Mouse (Mus musculus): ENCODE measurements around the gene Slc4a1. TPM values are rescaled to one million over a fixed set of nuclear protein-coding genes. Genes with fewer than 3 reads are reported as not detected.

Gene Slc4a1
- polyA plus RNA-seq, 1 experiment from 2014 or later: 22.6 TPM

GRCm38 (mm10) chr11:102406900-102407833, 41.2 kb upstream of the Slc4a1 start:
- Histone ChIP-seq H3K4me1 (replicated peaks) (peaks cover 14% of the 10 kb centered on the region), H3K9ac (replicated peaks) (peak overlapping the region; percentile 84), H3K27ac (peak overlapping the region; percentile 87), H3K27me3 (peaks cover 4% of the 10 kb centered on the region), H3K9me3 (no peaks in the 10 kb centered on the region), H3K4me2 (peak overlapping the region; percentile 88), H3K4me3 (replicated peaks) (peak overlapping the region; percentile 79), H3K36me3 (peaks cover 32% of the 10 kb centered on the region)
- under 1% methylated on average over 80 of the region's 85 CpGs for WGBS
- peak; percentile 60 for ATAC-seq (ENCODE audit: insufficient number of reproducible peaks, insufficient read depth, low FRiP score, low TSS enrichment, low read depth)

GRCm38 (mm10) chr11:102406401-102406800, 40.4 kb upstream of the Slc4a1 start:
- Histone ChIP-seq H3K4me3 (replicated peaks) (peak overlapping the region; percentile 79), H3K9me3 (no peaks in the 10 kb centered on the region), H3K4me1 (replicated peaks) (peaks cover 14% of the 10 kb centered on the region), H3K27me3 (peaks cover 12% of the 10 kb centered on the region), H3K36me3 (peaks cover 37% of the 10 kb centered on the region), H3K4me2 (peak overlapping the region; percentile 88), H3K27ac (peak overlapping the region; percentile 87), H3K9ac (replicated peaks) (peak overlapping the region; percentile 84)
- no peak for ATAC-seq (ENCODE audit: insufficient number of reproducible peaks, insufficient read depth, low FRiP score, low TSS enrichment, low read depth)
- 11% methylated on average over 3 of the region's 3 CpGs for WGBS

GRCm38 (mm10) chr11:102405544-102406285, 39.7 kb upstream of the Slc4a1 start:
- Histone ChIP-seq H3K9ac (replicated peaks) (peak overlapping the region; percentile 84; the same call in 1 of the 2 replicates), H3K9me3 (no peaks in the 10 kb centered on the region), H3K4me2 (peak overlapping the region; percentile 88), H3K36me3 (peaks cover 37% of the 10 kb centered on the region), H3K4me3 (replicated peaks) (peak overlapping the region; percentile 79; the same call in 1 of the 2 replicates), H3K4me1 (replicated peaks) (peaks cover 14% of the 10 kb centered on the region), H3K27ac (no peak overlapping the region), H3K27me3 (peaks cover 18% of the 10 kb centered on the region)
- ATAC-seq (ENCODE audit: insufficient number of reproducible peaks, insufficient read depth, low FRiP score, low TSS enrichment, low read depth): no peak
- WGBS: 85% methylated on average over 11 of the region's 11 CpGs

- Histone ChIP-seq H3K4me1 (replicated peaks) (peaks cover 22% of the 10 kb centered on the region), H3K27me3 (peaks cover 32% of the 10 kb centered on the region), H3K27ac (no peak overlapping the region), H3K4me2 (no peak overlapping the region), H3K4me3 (replicated peaks) (no peak overlapping the region), H3K36me3 (peaks cover 37% of the 10 kb centered on the region), H3K9ac (replicated peaks) (no peak overlapping the region), H3K9me3 (no peaks in the 10 kb centered on the region)
- 86% methylated on average over 18 of the region's 18 CpGs for WGBS
- ATAC-seq (ENCODE audit: insufficient number of reproducible peaks, insufficient read depth, low FRiP score, low TSS enrichment, low read depth): no peak
Observed at GRCm38 (mm10) chr11:102404161-102405010, 38.4 kb upstream of the Slc4a1 start.

GRCm38 (mm10) chr11:102403657-102404056, 37.7 kb upstream of the Slc4a1 start:
- H3K4me3 ChIP-seq (replicated peaks): no peak overlapping the region
- ATAC-seq (ENCODE audit: insufficient number of reproducible peaks, insufficient read depth, low FRiP score, low TSS enrichment, low read depth): no peak
- H3K4me2 ChIP-seq: no peak overlapping the region
- H3K36me3 ChIP-seq: peaks cover 37% of the 10 kb centered on the region
- 0 out of 2 replicates have a peak overlapping the region, but pooled peaks have one; percentile 31 for H3K9ac ChIP-seq (replicated peaks)
- H3K27me3 ChIP-seq: peaks cover 39% of the 10 kb centered on the region
- H3K9me3 ChIP-seq: no peaks in the 10 kb centered on the region
- peaks cover 24% of the 10 kb centered on the region for H3K4me1 ChIP-seq (replicated peaks)
- WGBS: 92% methylated on average over 11 of the region's 11 CpGs
- no peak overlapping the region for H3K27ac ChIP-seq

GRCm38 (mm10) chr11:102401898-102402500, 36.0 kb upstream of the Slc4a1 start:
- H3K4me2 ChIP-seq: no peak overlapping the region
- H3K27me3 ChIP-seq: peaks cover 56% of the 10 kb centered on the region
- no peak for ATAC-seq (ENCODE audit: insufficient number of reproducible peaks, insufficient read depth, low FRiP score, low TSS enrichment, low read depth)
- H3K9ac ChIP-seq (replicated peaks): no peak overlapping the region
- no peak overlapping the region for H3K4me3 ChIP-seq (replicated peaks)
- H3K9me3 ChIP-seq: no peaks in the 10 kb centered on the region
- peaks cover 37% of the 10 kb centered on the region for H3K36me3 ChIP-seq
- no peak overlapping the region for H3K27ac ChIP-seq
- H3K4me1 ChIP-seq (replicated peaks): peaks cover 24% of the 10 kb centered on the region
- WGBS: 59% methylated on average over 12 of the region's 12 CpGs

GRCm38 (mm10) chr11:102400513-102401084, 34.6 kb upstream of the Slc4a1 start:
- Histone ChIP-seq H3K4me2 (no peak overlapping the region), H3K9me3 (no peaks in the 10 kb centered on the region), H3K9ac (replicated peaks) (no peak overlapping the region; the same call in 1 of the 2 replicates), H3K36me3 (peaks cover 36% of the 10 kb centered on the region), H3K4me3 (replicated peaks) (no peak overlapping the region), H3K4me1 (replicated peaks) (peaks cover 13% of the 10 kb centered on the region), H3K27ac (no peak overlapping the region), H3K27me3 (peaks cover 69% of the 10 kb centered on the region)
- 23% methylated on average over 12 of the region's 12 CpGs for WGBS
- no peak for ATAC-seq (ENCODE audit: insufficient number of reproducible peaks, insufficient read depth, low FRiP score, low TSS enrichment, low read depth)

GRCm38 (mm10) chr11:102399610-102400072, 33.6 kb upstream of the Slc4a1 start:
- H3K27me3 ChIP-seq: peaks cover 78% of the 10 kb centered on the region
- 2% methylated on average over 34 of the region's 34 CpGs for WGBS
- H3K27ac ChIP-seq: no peak overlapping the region
- peak overlapping the region; percentile 35 for H3K9ac ChIP-seq (replicated peaks)
- peak overlapping the region; percentile 59 for H3K4me2 ChIP-seq
- H3K4me3 ChIP-seq (replicated peaks): peak overlapping the region; percentile 38
- peaks cover 17% of the 10 kb centered on the region for H3K4me1 ChIP-seq (replicated peaks)
- H3K36me3 ChIP-seq: peaks cover 30% of the 10 kb centered on the region
- no peak for ATAC-seq (ENCODE audit: insufficient number of reproducible peaks, insufficient read depth, low FRiP score, low TSS enrichment, low read depth)
- no peaks in the 10 kb centered on the region for H3K9me3 ChIP-seq

GRCm38 (mm10) chr11:102399107-102399506, 33.1 kb upstream of the Slc4a1 start:
- Histone ChIP-seq H3K27me3 (peaks cover 84% of the 10 kb centered on the region), H3K36me3 (peaks cover 24% of the 10 kb centered on the region), H3K9ac (replicated peaks) (no peak overlapping the region), H3K4me1 (replicated peaks) (peaks cover 21% of the 10 kb centered on the region), H3K27ac (no peak overlapping the region), H3K4me2 (peak overlapping the region; percentile 59), H3K9me3 (no peaks in the 10 kb centered on the region), H3K4me3 (replicated peaks) (peak overlapping the region; percentile 38; the same call in 1 of the 2 replicates)
- WGBS: 11% methylated on average over 15 of the region's 15 CpGs
- ATAC-seq (ENCODE audit: insufficient number of reproducible peaks, insufficient read depth, low FRiP score, low TSS enrichment, low read depth): no peak
